Mouse (Mus musculus): ENCODE measurements at regions not wholly inside any gene's neighbourhood (a gene's known extent, or its start where the extent isn't known, plus 50 kb on each side); places are given as distances from the start of the nearest gene placed in this dataset.
A peak's percentile ranks its signal among the peaks of the same experiment; 100 is the strongest.
"Not testable (repeated sequence)": the region's sequence is repeated elsewhere in the genome, so short reads cannot be mapped to it uniquely, and the experiment has no call there.

- H3K27ac ChIP-seq (ENCODE audit: low read depth, low read length), result no peak overlapping the region
- H3K36me3 ChIP-seq (ENCODE audit: control insufficient read depth, insufficient read depth, low read length), result no peaks in the 10 kb centered on the region
- H3K4me2 ChIP-seq, result no peak overlapping the region
- H3K27me3 ChIP-seq (ENCODE audit: control insufficient read depth, insufficient read depth, low read length), result no peaks in the 10 kb centered on the region
- DNase-seq (ENCODE audit: low spot score, missing footprints), result no peak
- no peaks in the 10 kb centered on the region for H3K4me1 ChIP-seq (ENCODE audit: control insufficient read depth, insufficient read depth, low read length)
- ATAC-seq (ENCODE audit: low FRiP score), result no peak
- 73% methylated on average over 8 of the region's 8 CpGs for whole genome bisulfite sequencing
- H3K4me3 ChIP-seq (ENCODE audit: low read depth, low read length), result no peak overlapping the region
- no peak overlapping the region for H3K9ac ChIP-seq (ENCODE audit: low read length)
- H3K9me3 ChIP-seq (ENCODE audit: control insufficient read depth, low read length), result no peaks in the 10 kb centered on the region
Observed at GRCm38 (mm10) chr13:72557951-72558350, 70.7 kb upstream of the Irx2 start.

DNA sequence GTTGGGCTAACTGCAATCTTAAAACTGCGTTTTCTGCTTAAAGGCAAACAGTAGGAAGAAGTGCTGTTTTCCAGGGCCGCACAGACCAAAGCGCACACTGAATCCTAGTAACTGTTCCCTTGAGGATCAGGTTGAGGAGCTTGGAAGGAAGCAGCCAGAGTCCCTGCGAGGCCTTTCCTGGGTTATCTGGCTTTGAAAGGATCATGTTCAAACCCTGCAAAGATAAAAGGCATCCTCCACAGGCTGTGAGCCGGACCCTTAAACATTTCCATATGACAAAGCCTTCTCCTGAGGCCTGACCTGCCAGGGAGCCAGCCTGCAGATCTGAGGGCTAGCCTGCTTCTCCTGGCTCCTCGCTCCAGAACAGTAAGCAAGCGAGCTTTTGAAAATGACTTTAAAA lies 56.7 kb upstream of the Irx2 start:
- Histone ChIP-seq H3K9me3 (ENCODE audit: control insufficient read depth, low read length) (no peaks in the 10 kb centered on the region), H3K4me2 (no peak overlapping the region), H3K27ac (ENCODE audit: low read depth, low read length) (no peak overlapping the region), H3K4me1 (ENCODE audit: control insufficient read depth, insufficient read depth, low read length) (no peaks in the 10 kb centered on the region; the same call in 1 of the 2 replicates), H3K27me3 (ENCODE audit: control insufficient read depth, insufficient read depth, low read length) (no peaks in the 10 kb centered on the region; the same call in 1 of the 2 replicates), H3K36me3 (ENCODE audit: control insufficient read depth, insufficient read depth, low read length) (no peaks in the 10 kb centered on the region), H3K9ac (ENCODE audit: low read length) (no peak overlapping the region), H3K4me3 (ENCODE audit: low read depth, low read length) (no peak overlapping the region)
- 31% methylated on average over 7 of the region's 7 CpGs for WGBS
- DNase-seq (ENCODE audit: low spot score, missing footprints), result no peak
- no peak for ATAC-seq (ENCODE audit: low FRiP score)

DNA sequence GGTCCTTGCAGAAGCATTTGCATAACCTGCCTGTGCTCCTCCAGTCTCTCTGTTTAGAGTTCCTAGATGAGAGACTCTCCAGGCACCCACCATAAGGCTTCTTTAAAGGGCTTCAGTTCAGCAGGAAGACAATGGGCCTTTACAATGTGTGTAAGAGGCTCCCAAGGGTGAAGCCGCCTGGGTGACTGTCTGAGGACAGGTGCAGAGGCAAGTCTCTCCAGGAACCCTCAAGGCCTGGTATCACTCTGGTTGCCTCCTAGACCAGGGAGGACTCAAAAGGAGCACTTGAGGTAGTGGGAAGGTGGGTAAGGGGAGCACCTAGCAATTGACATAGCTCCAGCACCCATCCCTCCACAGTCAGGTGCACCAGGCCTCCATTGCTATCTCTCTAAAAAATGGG lies 55.8 kb upstream of the Irx2 start:
- DNase-seq (ENCODE audit: low spot score, missing footprints) (no peak), ATAC-seq (ENCODE audit: low FRiP score) (no peak)
- H3K4me3 ChIP-seq (ENCODE audit: low read depth, low read length), result no peak overlapping the region
- no peaks in the 10 kb centered on the region for H3K9me3 ChIP-seq (ENCODE audit: control insufficient read depth, low read length)
- H3K36me3 ChIP-seq (ENCODE audit: control insufficient read depth, insufficient read depth, low read length), result no peaks in the 10 kb centered on the region
- 36% methylated on average over 1 of the region's 1 CpGs for WGBS
- H3K27me3 ChIP-seq (ENCODE audit: control insufficient read depth, insufficient read depth, low read length), result no peaks in the 10 kb centered on the region; the same call in 1 of the 2 replicates
- H3K27ac ChIP-seq (ENCODE audit: low read depth, low read length), result no peak overlapping the region
- no peak overlapping the region for H3K9ac ChIP-seq (ENCODE audit: low read length)
- no peaks in the 10 kb centered on the region; the same call in 1 of the 2 replicates for H3K4me1 ChIP-seq (ENCODE audit: control insufficient read depth, insufficient read depth, low read length)
- H3K4me2 ChIP-seq, result no peak overlapping the region

GRCm38 (mm10) chr13:72574126-72574525 lies 54.5 kb upstream of the Irx2 start:
- 66% methylated on average over 4 of the region's 4 CpGs for WGBS
- H3K4me3 ChIP-seq (ENCODE audit: low read depth, low read length); H3K9ac ChIP-seq (ENCODE audit: low read length); DNase-seq (ENCODE audit: low spot score, missing footprints); H3K36me3 ChIP-seq (ENCODE audit: control insufficient read depth, insufficient read depth, low read length); H3K27me3 ChIP-seq (ENCODE audit: control insufficient read depth, insufficient read depth, low read length); H3K4me1 ChIP-seq (ENCODE audit: control insufficient read depth, insufficient read depth, low read length); H3K4me2 ChIP-seq; H3K27ac ChIP-seq (ENCODE audit: low read depth, low read length); H3K9me3 ChIP-seq (ENCODE audit: control insufficient read depth, low read length); ATAC-seq (ENCODE audit: low FRiP score): not testable (repeated sequence)

GRCm38 (mm10) chr13:72576485-72576884 lies 52.1 kb upstream of the Irx2 start:
- Histone ChIP-seq H3K27me3 (ENCODE audit: control insufficient read depth, insufficient read depth, low read length) (no peaks in the 10 kb centered on the region; the same call in 1 of the 2 replicates), H3K9ac (ENCODE audit: low read length) (no peak overlapping the region), H3K36me3 (ENCODE audit: control insufficient read depth, insufficient read depth, low read length) (no peaks in the 10 kb centered on the region), H3K4me3 (ENCODE audit: low read depth, low read length) (no peak overlapping the region), H3K9me3 (ENCODE audit: control insufficient read depth, low read length) (no peaks in the 10 kb centered on the region), H3K4me1 (ENCODE audit: control insufficient read depth, insufficient read depth, low read length) (no peaks in the 10 kb centered on the region; the same call in 1 of the 2 replicates), H3K27ac (ENCODE audit: low read depth, low read length) (no peak overlapping the region), H3K4me2 (no peak overlapping the region)
- ATAC-seq (ENCODE audit: low FRiP score) (no peak), DNase-seq (ENCODE audit: low spot score, missing footprints) (peak; percentile 77)
- 28% methylated on average over 6 of the region's 6 CpGs for WGBS

DNA sequence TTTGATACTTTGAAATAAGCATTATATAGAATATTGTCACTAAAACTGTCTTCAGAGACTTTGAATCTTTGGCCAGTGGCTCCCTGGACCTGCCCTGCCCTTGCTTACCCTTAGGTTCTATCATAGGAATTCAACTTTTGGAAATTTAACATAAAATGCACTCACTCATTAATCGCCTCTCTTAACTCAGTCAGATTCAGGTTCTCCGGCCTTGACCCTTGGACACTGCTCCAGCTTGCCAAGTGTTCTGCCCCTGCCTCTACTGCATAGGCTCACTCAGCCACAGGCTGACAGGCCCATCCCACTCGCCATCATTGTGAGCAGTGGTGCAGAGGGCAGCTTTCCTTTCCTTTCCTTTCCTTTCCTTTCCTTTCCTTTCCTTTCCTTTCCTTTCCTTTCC lies 50.2 kb upstream of the Irx2 start:
- Histone ChIP-seq H3K4me2 (no peak overlapping the region), H3K4me3 (ENCODE audit: low read depth, low read length) (no peak overlapping the region), H3K4me1 (ENCODE audit: control insufficient read depth, insufficient read depth, low read length) (no peaks in the 10 kb centered on the region; the same call in 1 of the 2 replicates), H3K27ac (ENCODE audit: low read depth, low read length) (no peak overlapping the region), H3K36me3 (ENCODE audit: control insufficient read depth, insufficient read depth, low read length) (no peaks in the 10 kb centered on the region), H3K27me3 (ENCODE audit: control insufficient read depth, insufficient read depth, low read length) (no peaks in the 10 kb centered on the region), H3K9ac (ENCODE audit: low read length) (no peak overlapping the region), H3K9me3 (ENCODE audit: control insufficient read depth, low read length) (no peaks in the 10 kb centered on the region)
- ATAC-seq (ENCODE audit: low FRiP score) (no peak), DNase-seq (ENCODE audit: low spot score, missing footprints) (peak; percentile 45)
- 92% methylated on average over 3 of the region's 3 CpGs for WGBS

Data from midbrain, embryonic 11.5 days (tissue).